Mouse (Mus musculus) testis, adult 2 months (tissue): Measurements from ENCODE around the gene Usp29. TPM values are rescaled to one million over a fixed set of nuclear protein-coding genes. Genes with fewer than 3 reads are reported as not detected.

Experiments used
- H3K27ac ChIP-seq: fragments of 200-500 bp; 2 replicates; pipeline ENCODE4 v1.5.1; 2012; ENCODE audit warnings: low read depth, low read length; ENCODE audit not compliant: control insufficient read depth, insufficient read depth
- H3K27me3 ChIP-seq: fragments of 200-500 bp; 2 replicates; pipeline ENCODE4 v1.6.1; 2012; ENCODE audit warnings: mild to moderate bottlenecking, low read length, moderate library complexity; ENCODE audit not compliant: control insufficient read depth, insufficient read depth
- H3K36me3 ChIP-seq: fragments of 200-500 bp; 2 replicates; pipeline ENCODE4 v1.6.1; 2012; ENCODE audit warnings: mild to moderate bottlenecking, low read length; ENCODE audit not compliant: control insufficient read depth, insufficient read depth
- H3K4me1 ChIP-seq: fragments of 200-500 bp; 2 replicates; pipeline ENCODE4 v1.6.1; 2012; ENCODE audit warnings: low read length; ENCODE audit not compliant: control insufficient read depth, insufficient read depth
- H3K4me3 ChIP-seq: fragments of 200-500 bp; 2 replicates; pipeline ENCODE4 v1.5.1; 2012; ENCODE audit warnings: low read depth, mild to moderate bottlenecking, low read length, moderate library complexity, mixed read lengths; ENCODE audit not compliant: control insufficient read depth
- CTCF ChIP-seq: fragments of 200-500 bp; IDR thresholded peaks from 2 replicates; pipeline ENCODE4 v1.5.1; 2012; ENCODE audit warnings: low read depth, mild to moderate bottlenecking, inconsistent platforms, low read length, moderate library complexity; ENCODE audit not compliant: control insufficient read depth, insufficient read depth, insufficient replicate concordance
- POLR2A ChIP-seq: fragments of 200-500 bp; IDR thresholded peaks from 2 replicates; pipeline ENCODE4 v1.6.1; 2012; ENCODE audit warnings: low read depth, mild to moderate bottlenecking, inconsistent platforms, low read length, moderate library complexity; ENCODE audit not compliant: control insufficient read depth
- polyA plus RNA-seq: library from polyadenylated mRNA; depleted of rRNA; stranded (reverse); fragments of >200 nt; gene quantifications from 2 replicates; pipeline ENCODE4 v1.2.3, GENCODE M21; 2012

The Usp29 gene
- polyA plus RNA-seq, 1 experiment: 0.26 TPM

DNA sequence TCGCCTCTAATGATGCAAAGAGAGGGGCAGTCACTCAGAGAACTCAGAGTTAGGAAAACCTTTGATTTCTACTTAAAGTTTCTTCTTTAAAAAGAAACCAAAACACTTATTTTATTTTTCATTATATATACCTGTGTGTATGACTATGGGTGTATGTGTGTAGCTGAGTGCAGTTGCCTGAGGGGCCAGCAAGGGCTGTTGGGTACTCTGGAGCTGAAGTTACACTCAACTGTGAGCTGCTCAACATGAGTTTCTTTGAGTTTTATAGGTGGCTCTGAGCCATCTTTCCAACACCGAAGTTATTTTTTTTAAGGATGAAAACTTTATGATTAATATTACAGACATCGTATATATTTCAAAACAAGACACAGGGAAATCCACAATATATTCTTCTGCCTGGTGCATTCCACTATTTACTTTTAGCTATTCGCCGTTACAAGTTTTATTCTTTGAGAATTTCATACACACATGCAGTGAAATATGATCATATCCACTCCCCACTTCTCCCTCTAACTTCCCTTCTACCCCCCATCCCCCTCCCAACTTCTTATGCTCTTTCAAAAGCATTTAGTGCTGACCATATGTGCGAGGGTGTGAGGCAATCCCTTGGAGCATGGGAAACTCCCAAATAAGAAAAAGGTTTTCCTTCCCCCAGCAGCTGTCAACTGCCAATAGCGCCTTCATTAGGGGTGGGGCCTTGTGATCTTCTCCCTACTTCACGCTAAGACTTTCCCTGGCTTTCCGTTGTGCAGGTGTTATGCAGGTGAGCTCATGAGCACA lies 61.1 kb downstream of the Usp29 start:
- no peak overlapping the region for H3K27ac ChIP-seq
- TF ChIP-seq CTCF (no peak), POLR2A (no peak)
- no peaks in the 10 kb centered on the region for H3K27me3 ChIP-seq
- H3K4me1 ChIP-seq: no peaks in the 10 kb centered on the region
- H3K36me3 ChIP-seq: no peaks in the 10 kb centered on the region
- no peak overlapping the region for H3K4me3 ChIP-seq

DNA sequence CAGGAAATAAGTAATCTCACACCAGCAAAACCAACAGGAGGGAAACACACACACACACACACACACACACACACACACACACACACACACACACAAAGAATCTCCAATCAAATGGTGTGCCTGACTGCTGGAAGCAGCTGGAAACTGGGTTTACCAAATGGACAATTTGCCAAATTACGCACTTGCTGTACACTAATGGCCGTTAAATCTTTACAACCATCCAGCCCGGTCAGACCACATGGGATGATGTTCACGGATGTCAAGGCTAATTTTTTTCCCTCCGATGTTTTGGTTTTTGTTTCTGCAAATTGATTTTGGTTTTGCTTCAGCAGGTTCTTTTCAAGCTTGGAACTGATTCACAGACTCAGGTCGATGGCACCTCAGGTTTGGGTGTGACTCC lies 62.9 kb downstream of the Usp29 start:
- no peak for TF ChIP-seq CTCF
- no peak for TF ChIP-seq POLR2A
- Histone ChIP-seq H3K27ac (no peak overlapping the region), H3K27me3 (no peaks in the 10 kb centered on the region), H3K4me3 (no peak overlapping the region), H3K36me3 (no peaks in the 10 kb centered on the region), H3K4me1 (no peaks in the 10 kb centered on the region)

DNA sequence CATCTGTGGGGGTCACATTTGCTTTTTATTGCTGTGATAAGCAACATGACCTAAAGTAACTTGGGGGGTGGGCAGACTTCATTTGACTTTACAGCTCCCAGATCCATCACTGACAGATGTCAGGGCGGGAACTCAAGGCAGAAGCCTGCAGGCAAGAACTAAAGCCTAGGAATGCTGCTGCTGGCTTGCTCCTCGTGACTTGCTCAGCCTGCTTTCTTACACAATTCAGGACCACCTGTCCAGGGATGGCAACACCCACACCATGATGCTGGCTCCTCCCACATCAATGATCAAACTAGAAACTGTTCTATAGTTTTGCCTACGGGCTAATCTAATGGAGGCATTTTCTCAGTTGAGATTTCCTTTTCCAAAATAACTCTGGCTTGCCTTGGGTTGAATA lies 63.4 kb downstream of the Usp29 start:
- H3K4me1 ChIP-seq: no peaks in the 10 kb centered on the region
- H3K27ac ChIP-seq: no peak overlapping the region
- TF ChIP-seq CTCF (no peak), POLR2A (no peak)
- H3K4me3 ChIP-seq: no peak overlapping the region
- H3K36me3 ChIP-seq: no peaks in the 10 kb centered on the region
- no peaks in the 10 kb centered on the region for H3K27me3 ChIP-seq

DNA sequence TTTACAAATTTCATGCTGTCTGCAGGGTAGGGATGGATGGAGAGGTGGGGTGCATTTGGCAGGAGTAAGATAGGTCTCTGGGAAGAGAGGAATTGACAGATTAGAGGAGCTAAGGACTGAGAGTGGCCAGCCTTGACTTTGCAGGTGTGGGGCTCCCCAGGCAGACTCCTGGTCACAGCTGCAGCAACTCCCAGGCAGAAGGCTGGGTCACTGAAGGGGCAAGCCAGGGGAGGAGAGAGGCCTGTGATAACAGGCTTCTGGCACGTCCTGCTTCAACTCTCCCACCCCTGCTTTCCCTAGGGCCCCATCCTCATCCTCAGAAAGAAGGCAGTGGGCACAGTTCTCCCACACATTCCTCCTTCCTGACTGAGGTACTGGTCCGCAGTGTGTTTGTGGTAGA lies 67.0 kb downstream of the Usp29 start:
- Histone ChIP-seq H3K36me3 (no peaks in the 10 kb centered on the region), H3K27me3 (no peaks in the 10 kb centered on the region), H3K27ac (no peak overlapping the region), H3K4me1 (peaks cover 15% of the 10 kb centered on the region), H3K4me3 (no peak overlapping the region)
- TF ChIP-seq CTCF (no peak), POLR2A (no peak)

DNA sequence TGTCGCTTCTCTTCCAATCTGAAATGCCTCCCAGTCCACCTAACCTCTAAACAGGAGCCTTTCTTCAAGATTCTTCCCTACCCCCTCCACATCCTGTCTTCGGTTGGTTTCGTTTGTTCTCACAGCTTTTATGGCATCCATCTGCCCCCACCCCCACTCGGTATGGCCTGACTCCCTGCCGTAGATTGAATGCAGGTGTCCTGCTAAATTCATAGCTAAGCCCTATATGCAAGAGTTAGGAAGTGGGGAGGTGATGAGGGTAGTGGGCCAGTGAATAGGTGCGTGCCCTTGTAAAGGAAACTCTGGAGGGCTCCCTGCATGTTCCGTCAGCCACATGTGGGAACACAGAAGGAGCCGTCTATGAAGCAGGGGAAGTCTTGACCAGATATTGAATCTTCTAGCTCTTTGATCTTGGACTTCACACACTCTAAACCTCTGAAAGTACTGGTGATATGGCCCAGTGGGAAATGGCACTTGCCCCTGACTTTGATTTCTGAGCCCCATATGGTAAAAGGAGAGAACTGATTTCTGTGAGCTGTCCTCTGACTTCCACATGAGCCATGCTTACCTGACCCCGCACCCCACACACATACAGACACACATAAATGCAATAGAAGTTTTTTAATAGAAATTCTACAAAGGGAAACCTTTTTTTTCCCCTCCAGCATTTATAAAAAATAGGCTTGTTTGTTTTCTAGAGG lies 68.9 kb downstream of the Usp29 start:
- Histone ChIP-seq H3K27ac (no peak overlapping the region), H3K27me3 (no peaks in the 10 kb centered on the region), H3K4me1 (peaks cover 15% of the 10 kb centered on the region), H3K36me3 (no peaks in the 10 kb centered on the region), H3K4me3 (no peak overlapping the region)
- TF ChIP-seq POLR2A: no peak
- no peak for TF ChIP-seq CTCF

DNA sequence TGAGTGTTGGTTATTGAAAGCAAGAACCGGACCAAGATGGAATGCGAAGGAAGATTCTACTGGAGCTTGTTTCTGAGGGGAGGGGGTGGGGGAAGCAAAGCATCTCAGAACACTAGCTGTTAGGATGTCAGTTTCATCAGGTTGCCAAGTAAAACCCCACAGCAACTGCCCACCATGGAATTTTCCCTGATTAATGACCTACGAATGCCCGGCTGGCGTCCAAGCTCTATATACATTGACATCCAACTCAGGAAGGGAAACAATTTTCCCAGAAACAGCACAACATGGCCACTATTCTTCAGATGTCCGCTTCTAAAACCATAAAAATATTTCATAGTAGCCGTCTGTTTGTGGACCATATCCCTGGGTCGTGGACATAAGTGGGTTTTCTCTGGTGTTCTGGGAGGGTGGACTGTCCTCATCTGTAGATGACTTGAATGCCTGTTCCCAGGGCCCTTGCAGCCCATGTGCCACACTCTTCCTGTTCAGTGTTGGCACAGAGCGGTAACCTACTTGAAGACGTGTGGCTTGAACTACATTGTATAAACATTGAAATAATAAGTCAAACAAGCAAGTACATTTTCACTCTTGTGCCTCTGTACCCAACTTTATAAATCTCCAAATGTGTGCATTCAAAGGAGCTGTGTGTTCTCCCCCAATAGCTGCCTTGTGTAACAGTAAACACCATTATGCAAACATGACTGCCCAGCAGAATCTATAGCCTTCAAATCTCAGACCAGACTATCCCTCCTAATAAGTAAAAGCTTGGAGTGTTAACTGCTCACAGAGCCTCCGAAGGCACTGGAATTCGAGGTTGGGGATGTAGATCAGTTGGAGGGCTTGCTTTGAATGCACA lies 70.4 kb downstream of the Usp29 start:
- peak overlapping the region; percentile 62 for H3K27ac ChIP-seq

DNA sequence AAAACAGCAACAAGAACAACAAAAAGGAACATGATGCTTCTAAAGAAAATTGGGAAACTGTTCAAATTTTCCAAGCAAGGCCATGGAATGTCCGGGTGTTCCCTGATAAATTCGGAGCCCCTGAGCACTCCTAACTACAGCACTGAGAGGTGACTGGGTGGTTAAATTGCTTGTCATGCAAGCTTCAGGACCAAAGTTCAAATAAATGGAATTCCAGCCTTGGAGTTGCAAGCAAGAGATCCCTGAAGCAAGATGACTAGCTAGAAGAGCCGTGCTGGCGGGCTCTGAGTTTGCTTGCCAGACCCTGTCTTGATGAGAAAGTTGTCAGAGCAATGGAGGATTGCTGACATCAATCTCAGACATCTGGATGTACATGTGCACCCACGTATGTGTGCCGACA lies 71.3 kb downstream of the Usp29 start:
- Histone ChIP-seq H3K27ac (no peak overlapping the region), H3K4me1 (peaks cover 15% of the 10 kb centered on the region), H3K36me3 (no peaks in the 10 kb centered on the region), H3K27me3 (no peaks in the 10 kb centered on the region), H3K4me3 (no peak overlapping the region)
- no peak for TF ChIP-seq CTCF
- TF ChIP-seq POLR2A: no peak

More for the DNA sequence above, 70.4 kb downstream of the Usp29 start:
- H3K4me3 ChIP-seq: no peak overlapping the region
- TF ChIP-seq POLR2A (no peak), CTCF (no peak)
- no peaks in the 10 kb centered on the region for H3K27me3 ChIP-seq
- H3K4me1 ChIP-seq: peaks cover 15% of the 10 kb centered on the region
- H3K36me3 ChIP-seq: no peaks in the 10 kb centered on the region
